Mouse (Mus musculus): ENCODE measurements around the gene Fam83c.

GRCm38 (mm10) chr2:155786905-155787304 lies 47.7 kb downstream of the Fam83c start:
- TF ChIP-seq CTCF (conservative IDR thresholded peaks at IDR 0.05; ENCODE audit: low read length), result no peak
- no peak for TF ChIP-seq NANOG (IDR thresholded peaks at IDR 0.05; ENCODE audit: borderline replicate concordance, low read length)

All from E14TG2a.4 (cell line).